Mouse (Mus musculus) hindbrain, embryonic 16.5 days (tissue): Measurements from ENCODE around the gene Tbxas1. TPM values are rescaled to one million over a fixed set of nuclear protein-coding genes. Genes with fewer than 3 reads are reported as not detected.

Source experiments
- ATAC-seq: fragments of 200-750 bp; cut with Nextera tagmentation; 2 replicates; pipeline ENCODE4 v1.8.0; 2017; ENCODE audit warnings: moderate TSS enrichment, moderate library complexity
- H3K27ac ChIP-seq: fragments of 300-500 bp; sonication (generic); 2 replicates; pipeline ENCODE4 v1.5.1; 2014; ENCODE audit warnings: low read depth, mild to moderate bottlenecking, control low read depth, low read length, moderate library complexity
- H3K27me3 ChIP-seq: fragments of 300-500 bp; sonication (generic); replicated peaks from 2 replicates; pipeline ENCODE4 v1.6.1; 2014; ENCODE audit warnings: low read length; ENCODE audit not compliant: control insufficient read depth, insufficient read depth
- H3K36me3 ChIP-seq: fragments of 300-500 bp; sonication (generic); 2 replicates; pipeline ENCODE4 v1.6.1; 2014; ENCODE audit warnings: mild to moderate bottlenecking, low read length, moderate library complexity, mixed read lengths; ENCODE audit not compliant: control insufficient read depth, insufficient read depth
- H3K4me1 ChIP-seq: fragments of 300-500 bp; sonication (generic); 2 replicates; pipeline ENCODE4 v1.6.1; 2014; ENCODE audit warnings: low read depth, low read length; ENCODE audit not compliant: control insufficient read depth, insufficient read depth
- H3K4me2 ChIP-seq: fragments of 300-500 bp; sonication (generic); 2 replicates; pipeline ENCODE4 v1.6.1; 2014; ENCODE audit warnings: mild to moderate bottlenecking, low read length, control low read depth, moderate library complexity
- H3K4me3 ChIP-seq: fragments of 300-500 bp; sonication (generic); 2 replicates; pipeline ENCODE4 v1.5.1; 2014; ENCODE audit warnings: mild to moderate bottlenecking, low read length, control low read depth, moderate library complexity
- H3K9ac ChIP-seq: fragments of 300-500 bp; sonication (generic); 2 replicates; pipeline ENCODE4 v1.6.1; 2014; ENCODE audit warnings: low read depth, mild to moderate bottlenecking, control low read depth, low read length, moderate library complexity
- H3K9me3 ChIP-seq: fragments of 300-500 bp; sonication (generic); 2 replicates; pipeline ENCODE4 v1.6.1; 2014; ENCODE audit warnings: mild to moderate bottlenecking, low read length, moderate library complexity; ENCODE audit not compliant: control insufficient read depth
- WGBS: fragments of 180-500 bp; shearing (Covaris S2); extraction: QIAGEN DNeasy Blood & Tissue Kit; methylation state at CpG from one replicate; pipeline ENCODE4 v1.1.7; 2014; 5-methylcytosine and 5-hydroxymethylcytosine counted together
- polyA plus RNA-seq: library from polyadenylated mRNA; unstranded; fragments of >200 nt; fragmentation: Nextera tagmentation; extraction: Ambion mirVana; gene quantifications from 2 replicates; pipeline ENCODE4 v1.2.1, GENCODE M21; 2015

The Tbxas1 gene
- polyA plus RNA-seq, 1 experiment from 2014 or later, result 2.0 TPM

GRCm38 (mm10) chr6:38900073-38900472, 24.9 kb downstream of the Tbxas1 start:
- 91% methylated on average over 4 of the region's 4 CpGs for WGBS
- no peaks in the 10 kb centered on the region for H3K36me3 ChIP-seq
- no peak overlapping the region for H3K9ac ChIP-seq
- H3K4me1 ChIP-seq, result no peaks in the 10 kb centered on the region; the same call in 1 of the 2 replicates
- no peak for ATAC-seq
- H3K9me3 ChIP-seq, result no peaks in the 10 kb centered on the region
- no peak overlapping the region for H3K4me2 ChIP-seq
- no peak overlapping the region for H3K4me3 ChIP-seq
- H3K27ac ChIP-seq, result no peak overlapping the region
- H3K27me3 ChIP-seq, result no peaks in the 10 kb centered on the region

GRCm38 (mm10) chr6:38900479-38901126, 25.4 kb downstream of the Tbxas1 start:
- no peaks in the 10 kb centered on the region for H3K36me3 ChIP-seq
- WGBS, result 95% methylated on average over 4 of the region's 4 CpGs
- no peak overlapping the region for H3K9ac ChIP-seq
- no peak overlapping the region for H3K4me3 ChIP-seq
- no peak for ATAC-seq
- no peaks in the 10 kb centered on the region; the same call in 1 of the 2 replicates for H3K4me1 ChIP-seq
- no peaks in the 10 kb centered on the region for H3K27me3 ChIP-seq
- no peak overlapping the region for H3K27ac ChIP-seq
- no peak overlapping the region for H3K4me2 ChIP-seq
- H3K9me3 ChIP-seq, result no peaks in the 10 kb centered on the region

- H3K9me3 ChIP-seq, result no peaks in the 10 kb centered on the region
- H3K9ac ChIP-seq, result no peak overlapping the region
- H3K4me2 ChIP-seq, result no peak overlapping the region
- ATAC-seq, result no peak
- no peaks in the 10 kb centered on the region for H3K27me3 ChIP-seq
- 84% methylated on average over 4 of the region's 4 CpGs for WGBS
- no peak overlapping the region for H3K4me3 ChIP-seq
- no peak overlapping the region for H3K27ac ChIP-seq
- H3K36me3 ChIP-seq, result no peaks in the 10 kb centered on the region
- no peaks in the 10 kb centered on the region; the same call in 1 of the 2 replicates for H3K4me1 ChIP-seq
Observed at GRCm38 (mm10) chr6:38901152-38901551, 25.9 kb downstream of the Tbxas1 start.

- Histone ChIP-seq H3K27me3 (no peaks in the 10 kb centered on the region), H3K4me3 (no peak overlapping the region), H3K27ac (no peak overlapping the region), H3K9me3 (no peaks in the 10 kb centered on the region), H3K4me2 (no peak overlapping the region), H3K36me3 (no peaks in the 10 kb centered on the region), H3K4me1 (no peaks in the 10 kb centered on the region; the same call in 1 of the 2 replicates), H3K9ac (no peak overlapping the region)
- ATAC-seq, result no peak
- 92% methylated on average over 3 of the region's 3 CpGs for WGBS
Observed at GRCm38 (mm10) chr6:38901636-38902035, 26.4 kb downstream of the Tbxas1 start.

GRCm38 (mm10) chr6:38902820-38903439, 27.7 kb downstream of the Tbxas1 start:
- H3K4me1 ChIP-seq, result no peaks in the 10 kb centered on the region
- no peak overlapping the region for H3K27ac ChIP-seq
- WGBS, result 91% methylated on average over 10 of the region's 10 CpGs
- no peak for ATAC-seq
- H3K27me3 ChIP-seq, result no peaks in the 10 kb centered on the region
- no peak overlapping the region for H3K4me3 ChIP-seq
- no peaks in the 10 kb centered on the region for H3K9me3 ChIP-seq
- H3K36me3 ChIP-seq, result no peaks in the 10 kb centered on the region
- H3K4me2 ChIP-seq, result no peak overlapping the region
- no peak overlapping the region for H3K9ac ChIP-seq

- no peak overlapping the region for H3K4me3 ChIP-seq
- no peak for ATAC-seq
- H3K9ac ChIP-seq, result no peak overlapping the region
- H3K27ac ChIP-seq, result no peak overlapping the region
- H3K4me1 ChIP-seq, result no peaks in the 10 kb centered on the region; the same call in 1 of the 2 replicates
- H3K27me3 ChIP-seq, result no peaks in the 10 kb centered on the region
- H3K36me3 ChIP-seq, result no peaks in the 10 kb centered on the region
- 50% methylated on average over 6 of the region's 6 CpGs for WGBS
- H3K4me2 ChIP-seq, result no peak overlapping the region
- no peaks in the 10 kb centered on the region for H3K9me3 ChIP-seq
Observed at GRCm38 (mm10) chr6:38906005-38906404, 30.8 kb downstream of the Tbxas1 start.

GRCm38 (mm10) chr6:38908401-38908800, 33.2 kb downstream of the Tbxas1 start:
- Histone ChIP-seq H3K4me3 (no peak overlapping the region), H3K27me3 (no peaks in the 10 kb centered on the region), H3K27ac (no peak overlapping the region), H3K4me1 (no peaks in the 10 kb centered on the region; the same call in 1 of the 2 replicates), H3K9ac (no peak overlapping the region), H3K9me3 (no peaks in the 10 kb centered on the region), H3K36me3 (no peaks in the 10 kb centered on the region), H3K4me2 (no peak overlapping the region)
- no peak for ATAC-seq
- 66% methylated on average over 6 of the region's 6 CpGs for WGBS

GRCm38 (mm10) chr6:38910828-38911559, 35.8 kb downstream of the Tbxas1 start:
- Histone ChIP-seq H3K9me3 (no peaks in the 10 kb centered on the region), H3K27ac (no peak overlapping the region), H3K4me3 (no peak overlapping the region), H3K4me2 (no peak overlapping the region), H3K4me1 (peaks cover 3% of the 10 kb centered on the region), H3K36me3 (no peaks in the 10 kb centered on the region), H3K27me3 (no peaks in the 10 kb centered on the region), H3K9ac (no peak overlapping the region)
- ATAC-seq, result no peak
- 62% methylated on average over 3 of the region's 3 CpGs for WGBS

- H3K36me3 ChIP-seq, result no peaks in the 10 kb centered on the region
- H3K27me3 ChIP-seq, result no peaks in the 10 kb centered on the region
- no peak overlapping the region for H3K4me3 ChIP-seq
- H3K4me2 ChIP-seq, result no peak overlapping the region
- no peak for ATAC-seq
- H3K27ac ChIP-seq, result no peak overlapping the region
- H3K9me3 ChIP-seq, result no peaks in the 10 kb centered on the region
- peaks cover 3% of the 10 kb centered on the region for H3K4me1 ChIP-seq
- no peak overlapping the region for H3K9ac ChIP-seq
Observed at GRCm38 (mm10) chr6:38912121-38912660, 37.0 kb downstream of the Tbxas1 start.
